Mouse (Mus musculus): ENCODE data around the gene Tspan5. TPM values are rescaled to one million over a fixed set of nuclear protein-coding genes. Genes with fewer than 3 reads are reported as not detected.

Tspan5 gene
- total and polyA plus RNA-seq, 2 experiments from 2014 or later: 99.4 to 156 TPM

DNA sequence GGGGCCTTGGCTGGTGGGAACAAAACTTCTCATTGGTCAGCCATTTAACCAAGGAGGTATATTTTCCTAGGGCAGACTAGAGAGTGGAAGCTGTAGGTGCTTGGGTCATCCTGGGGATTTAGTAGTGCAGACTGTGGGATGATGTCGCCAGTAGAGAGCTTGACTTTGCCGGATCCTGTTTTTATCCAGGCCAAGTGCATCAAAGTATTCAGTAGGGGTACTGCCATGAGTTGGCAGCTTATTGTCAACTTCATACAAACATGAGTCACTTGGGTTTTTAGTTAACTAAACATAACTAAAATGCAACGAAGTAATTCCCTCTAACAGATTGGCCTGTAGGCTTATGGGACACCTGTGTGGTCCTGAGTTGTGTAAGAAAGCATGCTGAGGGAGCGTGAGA, 174.6 kb downstream of the Tspan5 start:
- 90% methylated on average over 4 of the region's 4 CpGs for WGBS
- Histone ChIP-seq H3K4me2 (ENCODE audit: low read depth, low read length, poor library complexity, severe bottlenecking) (no peak overlapping the region), H3K27ac (ENCODE audit: low read depth, low read length) (no peak overlapping the region), H3K9me3 (ENCODE audit: low read length) (no peaks in the 10 kb centered on the region), H3K4me1 (ENCODE audit: insufficient read depth, low read length) (no peaks in the 10 kb centered on the region), H3K27me3 (ENCODE audit: insufficient read depth, low read length) (no peaks in the 10 kb centered on the region), H3K4me3 (ENCODE audit: low read depth, low read length) (no peak overlapping the region), H3K9ac (replicated peaks; ENCODE audit: low read length, poor library complexity, severe bottlenecking) (no peak overlapping the region), H3K36me3 (ENCODE audit: insufficient read depth, low read length) (no peaks in the 10 kb centered on the region)
- ATAC-seq (ENCODE audit: low FRiP score) (no peak), DNase-seq (ENCODE audit: low spot score) (no peak)
- TF ChIP-seq CTCF (IDR thresholded peaks at IDR 0.05): no peak

DNA sequence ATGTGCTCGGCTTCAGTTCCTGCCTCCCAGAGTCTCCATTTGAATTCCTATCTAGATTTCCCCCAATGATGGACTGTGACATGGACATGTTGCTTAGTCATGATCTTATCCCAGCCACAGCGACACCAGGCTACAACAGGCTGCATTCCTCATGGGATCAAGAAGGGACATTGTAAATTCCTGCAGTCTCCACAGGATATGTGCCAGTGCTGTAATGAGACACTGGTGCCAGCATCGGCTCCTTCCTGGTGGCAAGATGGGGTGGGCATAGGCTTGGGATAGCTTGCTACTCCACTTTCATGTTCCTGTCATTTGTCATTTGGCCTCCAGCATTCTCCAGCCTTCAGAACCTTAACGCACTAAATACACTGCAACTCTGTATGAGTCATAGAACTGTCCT, 175.0 kb downstream of the Tspan5 start:
- no peak overlapping the region for H3K27ac ChIP-seq (ENCODE audit: low read depth, low read length)
- H3K9ac ChIP-seq (replicated peaks; ENCODE audit: low read length, poor library complexity, severe bottlenecking): no peak overlapping the region
- WGBS: 78% methylated on average over 4 of the region's 4 CpGs
- H3K9me3 ChIP-seq (ENCODE audit: low read length): no peaks in the 10 kb centered on the region
- no peaks in the 10 kb centered on the region for H3K27me3 ChIP-seq (ENCODE audit: insufficient read depth, low read length)
- TF ChIP-seq CTCF (IDR thresholded peaks at IDR 0.05): no peak
- H3K4me1 ChIP-seq (ENCODE audit: insufficient read depth, low read length): no peaks in the 10 kb centered on the region
- H3K36me3 ChIP-seq (ENCODE audit: insufficient read depth, low read length): no peaks in the 10 kb centered on the region
- DNase-seq (ENCODE audit: low spot score) (no peak), ATAC-seq (ENCODE audit: low FRiP score) (no peak)
- H3K4me3 ChIP-seq (ENCODE audit: low read depth, low read length): no peak overlapping the region
- H3K4me2 ChIP-seq (ENCODE audit: low read depth, low read length, poor library complexity, severe bottlenecking): no peak overlapping the region

DNA sequence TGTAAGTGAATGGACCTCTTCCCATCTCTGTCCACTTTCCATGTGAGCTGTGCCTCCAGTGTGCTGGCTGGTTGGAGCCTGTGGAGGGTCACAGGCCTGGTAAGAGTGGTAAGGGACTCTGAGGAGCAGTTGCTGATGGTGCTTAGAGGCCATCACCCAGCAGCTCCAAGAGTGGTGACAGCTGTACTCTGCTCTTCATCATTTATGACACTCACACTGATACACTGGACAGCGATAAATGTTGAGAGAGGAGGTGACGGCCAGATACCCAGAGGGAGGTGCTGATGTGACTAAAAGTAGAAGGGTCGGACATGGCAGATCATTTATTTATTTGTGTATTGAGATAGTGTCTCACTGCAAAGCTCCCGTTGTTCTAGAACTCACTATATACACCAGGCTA, 176.2 kb downstream of the Tspan5 start:
- H3K9me3 ChIP-seq (ENCODE audit: low read length): no peaks in the 10 kb centered on the region
- ATAC-seq (ENCODE audit: low FRiP score) (no peak), DNase-seq (ENCODE audit: low spot score) (no peak)
- no peaks in the 10 kb centered on the region for H3K4me1 ChIP-seq (ENCODE audit: insufficient read depth, low read length)
- no peak for TF ChIP-seq CTCF (IDR thresholded peaks at IDR 0.05)
- no peak overlapping the region for H3K9ac ChIP-seq (replicated peaks; ENCODE audit: low read length, poor library complexity, severe bottlenecking)
- no peak overlapping the region for H3K4me3 ChIP-seq (ENCODE audit: low read depth, low read length)
- 94% methylated on average over 4 of the region's 4 CpGs for WGBS
- H3K36me3 ChIP-seq (ENCODE audit: insufficient read depth, low read length): no peaks in the 10 kb centered on the region
- H3K27ac ChIP-seq (ENCODE audit: low read depth, low read length): no peak overlapping the region
- H3K4me2 ChIP-seq (ENCODE audit: low read depth, low read length, poor library complexity, severe bottlenecking): no peak overlapping the region
- no peaks in the 10 kb centered on the region for H3K27me3 ChIP-seq (ENCODE audit: insufficient read depth, low read length)

DNA sequence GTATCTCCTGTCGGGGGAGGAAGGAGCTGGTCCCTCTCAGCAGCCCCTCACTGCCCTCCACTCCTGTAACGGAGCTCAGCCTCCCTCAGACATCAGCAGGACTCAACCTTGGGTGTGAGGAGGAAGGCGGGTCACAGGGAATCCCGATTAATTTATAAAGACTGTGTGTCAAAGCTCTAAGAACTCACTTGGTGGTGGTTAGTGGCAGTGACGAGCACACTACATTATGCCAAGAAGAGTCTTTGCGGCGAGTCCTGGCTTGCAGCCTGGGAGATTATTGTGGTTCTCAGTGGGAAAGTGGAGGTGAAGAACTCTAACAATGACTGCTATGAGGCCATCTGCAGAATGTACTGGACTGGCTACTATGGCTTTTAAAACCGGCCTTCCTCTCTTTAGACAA, 184.2 kb downstream of the Tspan5 start:
- Histone ChIP-seq H3K9me3 (ENCODE audit: low read length) (no peaks in the 10 kb centered on the region), H3K9ac (replicated peaks; ENCODE audit: low read length, poor library complexity, severe bottlenecking) (no peak overlapping the region), H3K36me3 (ENCODE audit: insufficient read depth, low read length) (peaks cover 14% of the 10 kb centered on the region; the same call in 1 of the 2 replicates), H3K27ac (ENCODE audit: low read depth, low read length) (no peak overlapping the region), H3K4me3 (ENCODE audit: low read depth, low read length) (no peak overlapping the region), H3K27me3 (ENCODE audit: insufficient read depth, low read length) (no peaks in the 10 kb centered on the region), H3K4me2 (ENCODE audit: low read depth, low read length, poor library complexity, severe bottlenecking) (no peak overlapping the region), H3K4me1 (ENCODE audit: insufficient read depth, low read length) (no peaks in the 10 kb centered on the region)
- 73% methylated on average over 8 of the region's 8 CpGs for WGBS
- DNase-seq (ENCODE audit: low spot score) (no peak), ATAC-seq (ENCODE audit: low FRiP score) (no peak)
- no peak for TF ChIP-seq CTCF (IDR thresholded peaks at IDR 0.05)

DNA sequence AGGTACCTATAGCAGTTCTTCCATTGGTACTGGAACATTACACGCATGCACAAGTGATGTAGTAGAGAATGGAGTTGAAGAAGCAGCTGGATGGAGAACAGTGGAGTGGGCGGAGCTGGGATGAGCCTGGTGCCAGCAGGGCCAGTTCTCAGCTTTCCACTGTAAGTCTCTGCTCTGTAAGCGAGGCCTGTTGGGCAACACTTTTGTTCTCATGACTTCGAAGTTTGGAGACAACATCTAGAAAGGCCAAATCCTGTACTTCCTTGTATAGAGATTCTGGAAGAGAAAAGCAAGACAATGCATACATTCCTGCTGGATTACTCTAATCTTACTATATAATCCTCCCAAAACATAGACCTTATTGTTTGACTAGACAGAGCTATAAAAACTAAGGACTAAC, 185.4 kb downstream of the Tspan5 start:
- WGBS: 91% methylated on average over 4 of the region's 4 CpGs
- Histone ChIP-seq H3K9ac (replicated peaks; ENCODE audit: low read length, poor library complexity, severe bottlenecking) (no peak overlapping the region), H3K27ac (ENCODE audit: low read depth, low read length) (no peak overlapping the region), H3K4me3 (ENCODE audit: low read depth, low read length) (no peak overlapping the region), H3K4me1 (ENCODE audit: insufficient read depth, low read length) (no peaks in the 10 kb centered on the region), H3K27me3 (ENCODE audit: insufficient read depth, low read length) (no peaks in the 10 kb centered on the region), H3K9me3 (ENCODE audit: low read length) (no peaks in the 10 kb centered on the region), H3K36me3 (ENCODE audit: insufficient read depth, low read length) (peaks cover 14% of the 10 kb centered on the region; the same call in 1 of the 2 replicates), H3K4me2 (ENCODE audit: low read depth, low read length, poor library complexity, severe bottlenecking) (no peak overlapping the region)
- ATAC-seq (ENCODE audit: low FRiP score): no peak
- no peak for DNase-seq (ENCODE audit: low spot score)
- TF ChIP-seq CTCF (IDR thresholded peaks at IDR 0.05): no peak

DNA sequence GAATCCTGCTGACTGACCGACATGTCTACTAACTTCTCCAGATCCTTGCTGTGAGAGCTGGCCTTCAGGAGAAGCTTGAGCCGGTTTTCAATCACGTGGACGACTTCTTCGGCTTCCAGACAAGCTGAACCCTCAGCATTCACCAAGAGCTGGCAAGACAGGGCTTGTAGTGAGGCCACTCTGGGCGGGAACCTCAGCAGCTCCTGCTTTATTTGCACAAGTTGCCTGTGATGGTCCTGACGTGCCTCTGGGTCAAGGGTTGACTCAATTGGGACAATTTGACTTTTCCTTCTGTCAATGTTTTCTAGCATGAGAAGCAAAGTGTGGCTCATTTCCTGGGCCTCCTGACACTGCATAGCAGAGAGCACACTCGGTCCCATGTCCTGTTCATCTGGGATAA, 194.8 kb downstream of the Tspan5 start:
- no peak overlapping the region for H3K4me3 ChIP-seq (ENCODE audit: low read depth, low read length)
- no peak for DNase-seq (ENCODE audit: low spot score)

More for the DNA sequence above, 194.8 kb downstream of the Tspan5 start:
- Histone ChIP-seq H3K9ac (replicated peaks; ENCODE audit: low read length, poor library complexity, severe bottlenecking) (no peak overlapping the region), H3K9me3 (ENCODE audit: low read length) (no peaks in the 10 kb centered on the region), H3K4me2 (ENCODE audit: low read depth, low read length, poor library complexity, severe bottlenecking) (no peak overlapping the region), H3K27ac (ENCODE audit: low read depth, low read length) (no peak overlapping the region), H3K36me3 (ENCODE audit: insufficient read depth, low read length) (peaks cover 28% of the 10 kb centered on the region; the same call in 1 of the 2 replicates), H3K4me1 (ENCODE audit: insufficient read depth, low read length) (no peaks in the 10 kb centered on the region), H3K27me3 (ENCODE audit: insufficient read depth, low read length) (no peaks in the 10 kb centered on the region)
- WGBS: 98% methylated on average over 8 of the region's 8 CpGs
- no peak for ATAC-seq (ENCODE audit: low FRiP score)
- TF ChIP-seq CTCF (IDR thresholded peaks at IDR 0.05): no peak
